Mouse (Mus musculus) midbrain, postnatal 0 days (tissue): ENCODE measurements around the gene Lrfn1. TPM values are rescaled to one million over a fixed set of nuclear protein-coding genes. Genes with fewer than 3 reads are reported as not detected.

ENCODE experiments used
- ATAC-seq: fragments of 200-750 bp; cut with Nextera tagmentation; 2 replicates; pipeline ENCODE4 v1.8.0; 2017; ENCODE audit warnings: moderate number of reproducible peaks, mild to moderate bottlenecking, moderate TSS enrichment, moderate library complexity; ENCODE audit not compliant: low FRiP score
- DNase-seq: peaks from one replicate; pipeline ENCODE4 v3.0.0-alpha.2; 2015; ENCODE audit warnings: low spot score
- H3K27ac ChIP-seq: fragments of 300-500 bp; sonication (generic); 2 replicates; pipeline ENCODE4 v1.5.1; 2014; ENCODE audit warnings: low read depth, mild to moderate bottlenecking, low read length, mixed read lengths
- H3K27me3 ChIP-seq: fragments of 300-500 bp; sonication (generic); 2 replicates; pipeline ENCODE4 v1.6.1; 2014; ENCODE audit warnings: low read length, control low read depth, mixed read lengths; ENCODE audit not compliant: insufficient read depth
- H3K36me3 ChIP-seq: fragments of 300-500 bp; sonication (generic); 2 replicates; pipeline ENCODE4 v1.6.1; 2014; ENCODE audit warnings: low read length, control low read depth, mixed read lengths; ENCODE audit not compliant: insufficient read depth
- H3K4me1 ChIP-seq: fragments of 300-500 bp; sonication (generic); 2 replicates; pipeline ENCODE4 v1.6.1; 2014; ENCODE audit warnings: mild to moderate bottlenecking, control low read depth, antibody characterized with exemption, low read length, mixed read lengths; ENCODE audit not compliant: insufficient read depth
- H3K4me2 ChIP-seq: fragments of 300-500 bp; sonication (generic); 2 replicates; pipeline ENCODE4 v1.6.1; 2014; ENCODE audit warnings: low read depth, mild to moderate bottlenecking, low read length, mixed read lengths; ENCODE audit not compliant: poor library complexity, severe bottlenecking
- H3K4me3 ChIP-seq: fragments of 300-500 bp; sonication (generic); 2 replicates; pipeline ENCODE4 v1.5.1; 2014; ENCODE audit warnings: low read depth, mild to moderate bottlenecking, low read length, moderate library complexity
- H3K9ac ChIP-seq: fragments of 300-500 bp; sonication (generic); replicated peaks from 2 replicates; pipeline ENCODE4 v1.6.1; 2014; ENCODE audit warnings: mild to moderate bottlenecking, low read length, moderate library complexity, mixed read lengths; ENCODE audit not compliant: poor library complexity, severe bottlenecking
- H3K9me3 ChIP-seq: fragments of 300-500 bp; sonication (generic); 2 replicates; pipeline ENCODE4 v1.6.1; 2016; ENCODE audit warnings: low read length, control low read depth
- CTCF ChIP-seq: IDR thresholded peaks from 2 replicates; pipeline ENCODE4 v1.5.1; 2016; ENCODE audit warnings: antibody characterized with exemption, mild to moderate bottlenecking
- WGBS: fragments of 180-500 bp; shearing (Covaris S2); extraction: QIAGEN DNeasy Blood & Tissue Kit; methylation state at CpG from one replicate; pipeline ENCODE4 v1.1.7; 2014; 5-methylcytosine and 5-hydroxymethylcytosine counted together
- polyA plus RNA-seq: library from polyadenylated mRNA; unstranded; fragments of >200 nt; fragmentation: Nextera tagmentation; extraction: Ambion mirVana; gene quantifications from 2 replicates; pipeline ENCODE4 v1.2.1, GENCODE M21; 2015
- total RNA-seq: library from RNA; depleted of rRNA; stranded (reverse); fragments of >200 nt; gene quantifications from 2 replicates; pipeline ENCODE4 v1.2.3, GENCODE M21; 2014

Lrfn1 gene
- total and polyA plus RNA-seq, 2 experiments from 2014 or later: 20.6 to 137 TPM

- 97% methylated on average over 2 of the region's 2 CpGs for WGBS
- Histone ChIP-seq H3K27ac (no peak overlapping the region), H3K4me2 (no peak overlapping the region), H3K9me3 (no peaks in the 10 kb centered on the region), H3K27me3 (no peaks in the 10 kb centered on the region), H3K4me3 (no peak overlapping the region), H3K4me1 (no peaks in the 10 kb centered on the region), H3K9ac (no peak overlapping the region), H3K36me3 (peaks cover 58% of the 10 kb centered on the region)
- DNase-seq: no peak
- TF ChIP-seq CTCF: no peak
- no peak for ATAC-seq
These were observed 32.4 kb upstream of the Lrfn1 start for GRCm38 (mm10) chr7:28419416-28419815.

- DNase-seq (no peak), ATAC-seq (no peak)
- H3K27me3 ChIP-seq: no peaks in the 10 kb centered on the region
- no peaks in the 10 kb centered on the region for H3K9me3 ChIP-seq
- no peak overlapping the region for H3K27ac ChIP-seq
- 83% methylated on average over 1 of the region's 1 CpGs for WGBS
- no peak overlapping the region for H3K9ac ChIP-seq
- H3K4me3 ChIP-seq: no peak overlapping the region
- H3K4me2 ChIP-seq: no peak overlapping the region
- H3K36me3 ChIP-seq: peaks cover 46% of the 10 kb centered on the region
- H3K4me1 ChIP-seq: no peaks in the 10 kb centered on the region
- TF ChIP-seq CTCF: no peak
These were observed 28.8 kb upstream of the Lrfn1 start for GRCm38 (mm10) chr7:28423018-28423417.

- no peak for TF ChIP-seq CTCF
- Histone ChIP-seq H3K9me3 (no peaks in the 10 kb centered on the region), H3K4me2 (no peak overlapping the region), H3K27me3 (no peaks in the 10 kb centered on the region), H3K9ac (no peak overlapping the region), H3K27ac (no peak overlapping the region), H3K36me3 (peaks cover 19% of the 10 kb centered on the region), H3K4me3 (no peak overlapping the region), H3K4me1 (no peaks in the 10 kb centered on the region)
- ATAC-seq (no peak), DNase-seq (no peak)
These were observed 24.0 kb upstream of the Lrfn1 start for GRCm38 (mm10) chr7:28427738-28428137.

GRCm38 (mm10) chr7:28430512-28430911 lies 21.3 kb upstream of the Lrfn1 start:
- H3K27ac ChIP-seq: no peak overlapping the region
- no peak overlapping the region for H3K4me3 ChIP-seq
- ATAC-seq: no peak
- no peak overlapping the region for H3K4me2 ChIP-seq
- WGBS: 86% methylated on average over 1 of the region's 1 CpGs
- TF ChIP-seq CTCF: no peak
- DNase-seq: no peak
- no peaks in the 10 kb centered on the region for H3K27me3 ChIP-seq
- H3K9me3 ChIP-seq: no peaks in the 10 kb centered on the region
- H3K4me1 ChIP-seq: peaks cover 6% of the 10 kb centered on the region; the same call in 1 of the 2 replicates
- peaks cover 10% of the 10 kb centered on the region; the same call in 1 of the 2 replicates for H3K36me3 ChIP-seq
- no peak overlapping the region for H3K9ac ChIP-seq

- peaks cover 6% of the 10 kb centered on the region; the same call in 1 of the 2 replicates for H3K4me1 ChIP-seq
- no peak overlapping the region for H3K4me3 ChIP-seq
- DNase-seq: no peak
- no peaks in the 10 kb centered on the region for H3K27me3 ChIP-seq
- H3K36me3 ChIP-seq: peaks cover 10% of the 10 kb centered on the region; the same call in 1 of the 2 replicates
- WGBS: 98% methylated on average over 2 of the region's 2 CpGs
- ATAC-seq: no peak
- no peak overlapping the region for H3K27ac ChIP-seq
- no peaks in the 10 kb centered on the region for H3K9me3 ChIP-seq
- no peak overlapping the region; the same call in 1 of the 2 replicates for H3K9ac ChIP-seq
- no peak for TF ChIP-seq CTCF
- no peak overlapping the region for H3K4me2 ChIP-seq
These were observed 19.5 kb upstream of the Lrfn1 start for GRCm38 (mm10) chr7:28432252-28432651.

GRCm38 (mm10) chr7:28435660-28436259 lies 16.0 kb upstream of the Lrfn1 start:
- H3K27me3 ChIP-seq: no peaks in the 10 kb centered on the region
- H3K4me1 ChIP-seq: peaks cover 6% of the 10 kb centered on the region; the same call in 1 of the 2 replicates
- no peaks in the 10 kb centered on the region for H3K9me3 ChIP-seq
- TF ChIP-seq CTCF: no peak
- peaks cover 7% of the 10 kb centered on the region; the same call in 1 of the 2 replicates for H3K36me3 ChIP-seq
- under 1% methylated on average over 23 of the region's 70 CpGs for WGBS
- H3K4me3 ChIP-seq: peak overlapping the region; percentile 77
- DNase-seq: peak; percentile 15
- H3K9ac ChIP-seq: peak overlapping the region; percentile 86
- ATAC-seq: peak; percentile 24
- peak overlapping the region; percentile 89 for H3K4me2 ChIP-seq
- peak overlapping the region; percentile 59 for H3K27ac ChIP-seq
